Mouse (Mus musculus) liver, embryonic 13.5 days (tissue): ENCODE results near the gene Pole4. TPM values are rescaled to one million over a fixed set of nuclear protein-coding genes. Genes with fewer than 3 reads are reported as not detected.
"Not testable (repeated sequence)": the region's sequence is repeated elsewhere in the genome, so short reads cannot be mapped to it uniquely, and the experiment has no call there.

Experiments used
- ATAC-seq: fragments of 200-750 bp; cut with Nextera tagmentation; 2 replicates; pipeline ENCODE4 v1.8.0; 2017; ENCODE audit warnings: low read depth, mild to moderate bottlenecking, moderate number of reproducible peaks, moderate library complexity
- DNase-seq: peaks from one replicate; pipeline ENCODE4 v3.0.0; 2022
- H3K27ac ChIP-seq: fragments of 300-500 bp; sonication (generic); 2 replicates; pipeline ENCODE4 v1.5.1; 2015; ENCODE audit warnings: moderate library complexity, mild to moderate bottlenecking, inconsistent platforms
- H3K27me3 ChIP-seq: fragments of 300-500 bp; sonication (generic); 2 replicates; pipeline ENCODE4 v1.6.1; 2015; ENCODE audit warnings: mild to moderate bottlenecking, inconsistent platforms
- H3K36me3 ChIP-seq: fragments of 300-500 bp; sonication (generic); 2 replicates; pipeline ENCODE4 v1.6.1; 2015; ENCODE audit warnings: mild to moderate bottlenecking, inconsistent platforms
- H3K4me1 ChIP-seq: fragments of 300-500 bp; sonication (generic); replicated peaks from 2 replicates; pipeline ENCODE4 v1.6.1; 2015; ENCODE audit warnings: inconsistent platforms
- H3K4me2 ChIP-seq: fragments of 300-500 bp; sonication (generic); 2 replicates; pipeline ENCODE4 v1.6.1; 2015; ENCODE audit warnings: inconsistent platforms, mild to moderate bottlenecking, moderate library complexity
- H3K4me3 ChIP-seq: fragments of 300-500 bp; sonication (generic); replicated peaks from 2 replicates; pipeline ENCODE4 v1.5.1; 2015; ENCODE audit warnings: mild to moderate bottlenecking, inconsistent platforms
- H3K9ac ChIP-seq: fragments of 300-500 bp; sonication (generic); 2 replicates; pipeline ENCODE4 v1.6.1; 2015; ENCODE audit warnings: mild to moderate bottlenecking, inconsistent platforms
- H3K9me3 ChIP-seq: fragments of 300-500 bp; sonication (generic); replicated peaks from 2 replicates; pipeline ENCODE4 v1.6.1; 2016; ENCODE audit warnings: inconsistent platforms
- WGBS: fragments of 180-500 bp; shearing (Covaris S2); methylation state at CpG from one replicate; pipeline ENCODE4 v1.1.7; 2015; ENCODE audit not compliant: insufficient replicate concordance; 5-methylcytosine and 5-hydroxymethylcytosine counted together
- polyA plus RNA-seq: library from polyadenylated mRNA; unstranded; fragments of >200 nt; fragmentation: Nextera tagmentation; extraction: Ambion mirVana; gene quantifications from 2 replicates; pipeline ENCODE4 v1.2.1, GENCODE M21; 2015

The Pole4 gene
- polyA plus RNA-seq, 1 experiment from 2014 or later, result 65.7 TPM

GRCm38 (mm10) chr6:82679286-82679685, 25.9 kb downstream of the Pole4 start:
- not testable (repeated sequence) for DNase-seq, H3K27ac ChIP-seq, ATAC-seq, H3K36me3 ChIP-seq, H3K9ac ChIP-seq, H3K27me3 ChIP-seq, H3K4me1 ChIP-seq, H3K4me2 ChIP-seq, H3K4me3 ChIP-seq, H3K9me3 ChIP-seq
- 46% methylated on average over 2 of the region's 2 CpGs for WGBS

GRCm38 (mm10) chr6:82677629-82678028, 27.5 kb downstream of the Pole4 start:
- DNase-seq, H3K27ac ChIP-seq, H3K27me3 ChIP-seq, H3K4me3 ChIP-seq, H3K9ac ChIP-seq, H3K4me2 ChIP-seq, H3K9me3 ChIP-seq, ATAC-seq, H3K36me3 ChIP-seq, H3K4me1 ChIP-seq: not testable (repeated sequence)
- 50% methylated on average over 3 of the region's 3 CpGs for WGBS

DNA sequence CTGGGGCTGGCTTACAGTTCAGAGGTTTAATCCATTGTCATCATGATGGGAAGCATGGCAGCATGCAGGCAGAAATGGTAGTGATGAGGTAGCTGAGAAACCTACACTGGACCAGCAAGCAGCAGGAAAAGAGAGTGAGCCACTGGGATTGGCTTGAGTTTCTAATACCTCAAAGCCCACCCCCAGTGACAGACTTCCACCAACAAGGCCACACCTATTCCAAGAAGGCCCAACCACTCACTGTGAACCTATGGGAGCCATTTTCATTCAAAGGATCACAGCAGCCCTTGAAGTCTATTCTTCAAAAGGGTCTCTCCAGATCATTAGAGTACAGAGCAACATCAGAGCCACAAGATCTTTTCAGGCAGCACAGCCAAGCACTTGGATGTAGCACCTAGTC, 38.7 kb downstream of the Pole4 start:
- DNase-seq (no peak), ATAC-seq (no peak)
- Histone ChIP-seq H3K4me3 (no peak overlapping the region), H3K4me2 (no peak overlapping the region), H3K9ac (no peak overlapping the region), H3K36me3 (no peaks in the 10 kb centered on the region), H3K4me1 (no peaks in the 10 kb centered on the region), H3K27me3 (no peaks in the 10 kb centered on the region), H3K27ac (no peak overlapping the region), H3K9me3 (no peaks in the 10 kb centered on the region)

- 27% methylated on average over 11 of the region's 11 CpGs for WGBS
- Histone ChIP-seq H3K9me3 (no peaks in the 10 kb centered on the region), H3K27ac (peak overlapping the region; percentile 65), H3K9ac (peak overlapping the region; percentile 80), H3K4me1 (peaks cover 26% of the 10 kb centered on the region), H3K4me2 (peak overlapping the region; percentile 89), H3K27me3 (no peaks in the 10 kb centered on the region), H3K4me3 (peak overlapping the region; percentile 78), H3K36me3 (peaks cover 16% of the 10 kb centered on the region)
- ATAC-seq (no peak), DNase-seq (no peak)
These were observed 52.0 kb downstream of the Pole4 start for GRCm38 (mm10) chr6:82653169-82653525.

DNA sequence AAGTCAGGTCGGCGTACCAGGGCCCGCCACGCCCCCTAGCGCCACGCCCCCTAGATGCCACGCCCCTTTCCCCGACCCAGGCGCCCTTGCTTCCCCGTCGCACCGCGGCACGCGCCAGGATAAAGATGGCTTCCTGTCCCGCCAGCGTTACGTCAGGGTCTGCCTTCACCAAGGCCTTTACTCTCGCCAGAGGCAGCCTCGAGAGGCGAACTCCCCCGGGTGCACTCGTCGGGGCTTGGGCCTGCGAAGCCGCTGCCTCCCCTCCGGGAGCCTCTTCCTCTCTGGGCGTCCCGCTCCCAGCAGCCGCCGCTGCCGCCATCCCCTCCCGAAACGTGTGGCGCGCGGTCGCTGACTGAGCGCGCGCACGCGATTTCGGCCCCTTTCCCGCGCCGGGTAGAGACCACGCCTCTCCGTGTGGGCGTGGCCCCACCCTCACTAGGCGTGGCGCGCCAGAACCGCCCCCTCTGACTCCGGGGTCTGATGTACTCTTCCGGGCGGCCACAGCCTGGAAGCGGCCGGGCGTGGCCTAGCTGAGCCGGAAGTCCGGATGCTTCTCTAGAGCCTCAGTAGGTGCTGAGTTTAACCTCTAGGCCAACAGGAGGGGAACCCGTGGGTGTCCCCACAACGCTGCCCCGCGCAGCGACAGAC, 52.5 kb downstream of the Pole4 start:
- Histone ChIP-seq H3K4me1 (peaks cover 30% of the 10 kb centered on the region), H3K27ac (peak overlapping the region; percentile 87), H3K4me2 (peak overlapping the region; percentile 89), H3K9me3 (no peaks in the 10 kb centered on the region), H3K4me3 (peak overlapping the region; percentile 78), H3K36me3 (peaks cover 21% of the 10 kb centered on the region), H3K9ac (peak overlapping the region; percentile 80), H3K27me3 (no peaks in the 10 kb centered on the region)
- WGBS, result under 1% methylated on average over 67 of the region's 67 CpGs
- DNase-seq (peak; percentile 93), ATAC-seq (peak; percentile 98)

- Histone ChIP-seq H3K4me2 (no peak overlapping the region), H3K4me1 (peaks cover 30% of the 10 kb centered on the region), H3K36me3 (peaks cover 28% of the 10 kb centered on the region), H3K4me3 (no peak overlapping the region), H3K27ac (no peak overlapping the region), H3K9me3 (no peaks in the 10 kb centered on the region), H3K9ac (no peak overlapping the region), H3K27me3 (no peaks in the 10 kb centered on the region)
- WGBS, result 75% methylated on average over 2 of the region's 2 CpGs
- no peak for ATAC-seq
- no peak for DNase-seq
These were observed 56.1 kb downstream of the Pole4 start for GRCm38 (mm10) chr6:82649096-82649495.

- 86% methylated on average over 1 of the region's 1 CpGs for WGBS
- peaks cover 30% of the 10 kb centered on the region for H3K4me1 ChIP-seq
These were observed 57.1 kb downstream of the Pole4 start for GRCm38 (mm10) chr6:82647940-82648655.

DNA sequence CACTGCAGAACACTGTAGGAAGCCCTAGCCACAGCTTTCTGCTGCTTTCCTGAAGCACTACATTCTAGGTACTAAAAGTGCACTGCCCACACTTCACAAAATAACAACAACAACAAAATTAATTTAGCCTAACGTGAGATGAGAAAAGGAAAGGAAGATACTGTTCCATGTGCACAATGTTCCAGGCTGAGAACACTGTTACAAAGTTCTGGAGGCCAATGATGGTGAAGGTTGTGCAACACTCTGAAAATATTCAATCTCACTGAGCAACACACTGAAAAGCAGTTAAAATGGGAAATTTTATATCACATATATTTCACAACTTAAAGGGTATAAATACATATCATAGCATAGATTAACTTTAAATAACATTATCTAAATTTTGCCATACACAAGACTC, 58.2 kb downstream of the Pole4 start:
- H3K4me3 ChIP-seq, result no peak overlapping the region
- H3K4me2 ChIP-seq, result no peak overlapping the region
- H3K27ac ChIP-seq, result no peak overlapping the region
- 79% methylated on average over 1 of the region's 1 CpGs for WGBS
- H3K9me3 ChIP-seq, result no peaks in the 10 kb centered on the region
- H3K27me3 ChIP-seq, result no peaks in the 10 kb centered on the region
- no peak overlapping the region for H3K9ac ChIP-seq
- DNase-seq (no peak), ATAC-seq (no peak)
- H3K36me3 ChIP-seq, result peaks cover 28% of the 10 kb centered on the region
- H3K4me1 ChIP-seq, result peaks cover 24% of the 10 kb centered on the region

More at GRCm38 (mm10) chr6:82647940-82648655, 57.1 kb downstream of the Pole4 start:
- no peak for ATAC-seq
- H3K36me3 ChIP-seq, result peaks cover 28% of the 10 kb centered on the region
- H3K9ac ChIP-seq, result no peak overlapping the region
- H3K9me3 ChIP-seq, result no peaks in the 10 kb centered on the region
- DNase-seq, result no peak
- no peak overlapping the region for H3K4me3 ChIP-seq
- no peak overlapping the region for H3K4me2 ChIP-seq
- H3K27me3 ChIP-seq, result no peaks in the 10 kb centered on the region
- H3K27ac ChIP-seq, result no peak overlapping the region

DNA sequence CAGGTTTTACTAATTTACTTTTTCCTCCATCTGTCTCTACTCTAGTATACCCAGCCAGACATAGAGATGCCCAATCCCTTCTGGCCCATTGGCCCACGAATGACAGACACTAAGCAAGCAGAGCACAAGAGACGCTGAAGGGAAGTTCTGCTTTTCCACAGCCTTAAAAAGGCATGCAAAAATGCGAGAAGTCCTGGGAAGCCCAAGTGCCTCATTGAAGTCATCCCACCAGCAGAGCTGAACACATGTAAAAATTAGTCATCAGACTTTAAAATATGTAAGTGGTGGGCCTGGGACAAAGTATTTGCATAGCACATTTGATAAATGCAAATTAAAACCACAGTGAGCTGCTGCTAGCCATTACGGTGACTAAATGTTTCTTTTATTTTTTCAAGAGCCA, 65.1 kb downstream of the Pole4 start:
- ATAC-seq (no peak), DNase-seq (no peak)
- WGBS, result 57% methylated on average over 4 of the region's 4 CpGs

GRCm38 (mm10) chr6:82625331-82625730, 79.8 kb downstream of the Pole4 start:
- not testable (repeated sequence) for H3K9me3 ChIP-seq, H3K27me3 ChIP-seq, H3K4me1 ChIP-seq, H3K36me3 ChIP-seq, H3K9ac ChIP-seq, H3K4me2 ChIP-seq, ATAC-seq, H3K4me3 ChIP-seq, H3K27ac ChIP-seq, DNase-seq
- 93% methylated on average over 7 of the region's 8 CpGs for WGBS

More for the DNA sequence above, 65.1 kb downstream of the Pole4 start:
- no peak overlapping the region for H3K9ac ChIP-seq
- no peak overlapping the region for H3K4me2 ChIP-seq
- H3K27me3 ChIP-seq, result no peaks in the 10 kb centered on the region
- no peaks in the 10 kb centered on the region for H3K4me1 ChIP-seq
- H3K4me3 ChIP-seq, result no peak overlapping the region
- no peak overlapping the region for H3K27ac ChIP-seq
- no peaks in the 10 kb centered on the region for H3K9me3 ChIP-seq
- no peaks in the 10 kb centered on the region for H3K36me3 ChIP-seq

GRCm38 (mm10) chr6:82613201-82613600, 92.0 kb downstream of the Pole4 start:
- Histone ChIP-seq H3K4me2 (no peak overlapping the region), H3K4me3 (no peak overlapping the region), H3K27me3 (no peaks in the 10 kb centered on the region), H3K4me1 (no peaks in the 10 kb centered on the region), H3K27ac (no peak overlapping the region), H3K9me3 (no peaks in the 10 kb centered on the region), H3K36me3 (no peaks in the 10 kb centered on the region), H3K9ac (no peak overlapping the region)
- DNase-seq (no peak), ATAC-seq (no peak)
- 61% methylated on average over 4 of the region's 4 CpGs for WGBS

DNA sequence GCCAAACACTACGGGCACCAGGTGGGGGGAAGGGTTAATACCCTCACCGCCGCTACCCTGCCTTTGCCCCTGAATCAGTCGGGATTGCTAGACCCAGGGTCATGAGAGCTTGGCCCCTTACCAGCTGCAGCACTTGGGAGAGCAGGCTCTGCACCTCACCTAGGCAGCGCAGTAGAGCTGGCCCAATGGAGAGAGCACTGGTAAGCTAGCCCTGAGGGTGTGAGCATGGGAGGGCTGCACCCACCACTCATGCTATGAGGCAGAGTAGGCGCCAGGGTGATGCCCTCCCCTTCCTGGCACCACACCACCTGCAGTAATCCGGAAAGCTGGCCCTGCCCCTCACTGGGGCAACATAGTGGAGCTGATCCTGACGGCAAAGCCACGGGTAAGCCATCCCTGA, 94.1 kb downstream of the Pole4 start:
- no peaks in the 10 kb centered on the region for H3K4me1 ChIP-seq
- no peaks in the 10 kb centered on the region for H3K9me3 ChIP-seq
- H3K27me3 ChIP-seq, result no peaks in the 10 kb centered on the region
- H3K4me2 ChIP-seq, result no peak overlapping the region
- H3K4me3 ChIP-seq, result no peak overlapping the region
- 68% methylated on average over 9 of the region's 9 CpGs for WGBS
- ATAC-seq (no peak), DNase-seq (no peak)
- H3K27ac ChIP-seq, result no peak overlapping the region
- H3K9ac ChIP-seq, result no peak overlapping the region
- no peaks in the 10 kb centered on the region for H3K36me3 ChIP-seq
